Mouse (Mus musculus) MEL (cell line): ENCODE measurements around the gene Creb3l1. TPM values are rescaled to one million over a fixed set of nuclear protein-coding genes. Genes with fewer than 3 reads are reported as not detected.

Experiments used
- DNase-seq: peaks from one replicate; pipeline ENCODE4 v3.0.0; 2011; ENCODE audit warnings: low read depth, low spot score
- H3K27ac ChIP-seq: 2 replicates; pipeline ENCODE4 v1.5.1; 2012; ENCODE audit warnings: low read depth, mild to moderate bottlenecking, control low read depth, low read length, moderate library complexity; ENCODE audit not compliant: control insufficient read depth
- H3K27me3 ChIP-seq, 2 experiments: fragments of 150-350 bp in 1 of 2; sonication (generic) in 1 of 2; 2 replicates each; pipeline ENCODE4 v1.6.1; 2012; ENCODE audit warnings: low read length in 2 of 2, mild to moderate bottlenecking in 2 of 2, improper control_type of control experiment in 1 of 2, moderate library complexity in 1 of 2; ENCODE audit not compliant: insufficient read depth in 2 of 2, control insufficient read depth in 1 of 2
- H3K36me3 ChIP-seq, 2 experiments: 2 replicates each; pipeline ENCODE4 v1.6.1; 2012 to 2014; ENCODE audit warnings: low read length in 2 of 2, improper control_type of control experiment in 1 of 2, inconsistent platforms in 1 of 2, mild to moderate bottlenecking in 1 of 2; ENCODE audit not compliant: insufficient read depth in 2 of 2, control insufficient read depth in 1 of 2
- H3K4me1 ChIP-seq, 2 experiments: fragments of 150-350 bp in 1 of 2; sonication (generic) in 1 of 2; 2 replicates each; pipeline ENCODE4 v1.6.1; 2012; ENCODE audit warnings: low read length in 2 of 2, improper control_type of control experiment in 1 of 2, mild to moderate bottlenecking in 1 of 2; ENCODE audit not compliant: insufficient read depth in 2 of 2, control insufficient read depth in 1 of 2
- H3K4me3 ChIP-seq, 2 experiments: fragments of 150-350 bp in 1 of 2; sonication (generic) in 1 of 2; 2 replicates each; pipeline ENCODE4 v1.5.1; 2012; ENCODE audit warnings: low read depth in 2 of 2, low read length in 2 of 2, mild to moderate bottlenecking in 2 of 2, moderate library complexity in 2 of 2, control low read depth in 1 of 2, improper control_type of control experiment in 1 of 2; ENCODE audit not compliant: control insufficient read depth in 1 of 2, insufficient read depth in 1 of 2
- H3K79me2 ChIP-seq: 2 replicates; pipeline ENCODE4 v1.6.1; 2012; ENCODE audit warnings: mild to moderate bottlenecking, low read length, moderate library complexity; ENCODE audit not compliant: control insufficient read depth, poor library complexity, insufficient read depth
- H3K9ac ChIP-seq: 2 replicates; pipeline ENCODE4 v1.6.1; 2012; ENCODE audit warnings: low read depth, mild to moderate bottlenecking, control low read depth, low read length, moderate library complexity; ENCODE audit not compliant: control insufficient read depth, poor library complexity, severe bottlenecking
- H3K9me3 ChIP-seq: fragments of 150-350 bp; sonication (generic); replicated peaks from 2 replicates; pipeline ENCODE4 v1.6.1; 2012; ENCODE audit warnings: mild to moderate bottlenecking, low read length, improper control_type of control experiment, moderate library complexity; ENCODE audit not compliant: insufficient read depth
- BHLHE40 ChIP-seq: IDR thresholded peaks from 2 replicates; pipeline ENCODE4 v1.6.1; 2012; ENCODE audit warnings: low read depth, mild to moderate bottlenecking, inconsistent platforms, low read length, improper control_type of control experiment, borderline replicate concordance
- CTCF ChIP-seq, 3 experiments: IDR thresholded peaks in 2 of 3; conservative IDR thresholded peaks in 1 of 3; 2 replicates each; pipeline ENCODE4 v1.5.1; 2011 to 2012; ENCODE audit warnings: low read length in 3 of 3, low read depth in 2 of 3, mild to moderate bottlenecking in 2 of 3, improper control_type of control experiment in 1 of 3, inconsistent platforms in 1 of 3, mixed read lengths in 1 of 3, moderate library complexity in 1 of 3; ENCODE audit not compliant: control insufficient read depth in 1 of 3, insufficient read depth in 1 of 3, poor library complexity in 1 of 3, severe bottlenecking in 1 of 3
- E2F4 ChIP-seq: IDR thresholded peaks from 2 replicates; pipeline ENCODE4 v1.6.1; 2011; ENCODE audit warnings: low read depth, low read length, improper control_type of control experiment, borderline replicate concordance
- GATA1 ChIP-seq: IDR thresholded peaks from 2 replicates; pipeline ENCODE4 v1.6.1; 2011; ENCODE audit warnings: low read depth, low read length, improper control_type of control experiment
- JUND ChIP-seq: IDR thresholded peaks from 2 replicates; pipeline ENCODE4 v1.6.1; 2011; ENCODE audit warnings: low read depth, mild to moderate bottlenecking, improper control_type of control experiment, low read length
- KAT2A ChIP-seq: conservative IDR thresholded peaks from 2 replicates; pipeline ENCODE4 v1.6.1; 2012; ENCODE audit warnings: low read depth, low read length, improper control_type of control experiment, inconsistent platforms
- MAX ChIP-seq: IDR thresholded peaks from 2 replicates; pipeline ENCODE4 v1.6.1; 2011; ENCODE audit warnings: low read length, improper control_type of control experiment
- MXI1 ChIP-seq: IDR thresholded peaks from 2 replicates; pipeline ENCODE4 v1.6.1; 2011; ENCODE audit warnings: mild to moderate bottlenecking, low read depth, low read length, improper control_type of control experiment
- NELFE ChIP-seq: IDR thresholded peaks from 2 replicates; pipeline ENCODE4 v1.6.1; 2011; ENCODE audit warnings: low read depth, low read length, improper control_type of control experiment
- POLR2A ChIP-seq, 2 experiments: IDR thresholded peaks; 2 replicates each; pipeline ENCODE4 v1.6.1; 2011 to 2012; ENCODE audit warnings: low read length in 2 of 2, mild to moderate bottlenecking in 2 of 2, control low read depth in 1 of 2, improper control_type of control experiment in 1 of 2, low read depth in 1 of 2, moderate library complexity in 1 of 2; ENCODE audit not compliant: control insufficient read depth in 1 of 2, insufficient read depth in 1 of 2, poor library complexity in 1 of 2
- RAD21 ChIP-seq: IDR thresholded peaks from 2 replicates; pipeline ENCODE4 v1.6.1; 2011; ENCODE audit warnings: mild to moderate bottlenecking, low read depth, low read length, improper control_type of control experiment
- RCOR1 ChIP-seq: IDR thresholded peaks from 2 replicates; pipeline ENCODE4 v1.6.1; 2012; ENCODE audit warnings: low read depth, mild to moderate bottlenecking, inconsistent platforms, low read length, improper control_type of control experiment
- SIN3A ChIP-seq: IDR thresholded peaks from 2 replicates; pipeline ENCODE4 v1.6.1; 2012; ENCODE audit warnings: low read length, improper control_type of control experiment, inconsistent platforms
- TBP ChIP-seq: IDR thresholded peaks from 2 replicates; pipeline ENCODE4 v1.8.0; 2011; ENCODE audit warnings: low read depth, low read length, improper control_type of control experiment
- TCF12 ChIP-seq: IDR thresholded peaks from 2 replicates; pipeline ENCODE4 v1.6.1; 2014; ENCODE audit warnings: low read depth, mild to moderate bottlenecking, inconsistent platforms, low read length, improper control_type of control experiment, moderate library complexity
- ZMIZ1 ChIP-seq: IDR thresholded peaks from 2 replicates; pipeline ENCODE4 v1.6.1; 2012; ENCODE audit warnings: low read depth, mild to moderate bottlenecking, inconsistent platforms, low read length, improper control_type of control experiment, moderate library complexity
- ZNF384 ChIP-seq: IDR thresholded peaks from 2 replicates; pipeline ENCODE4 v1.6.1; 2012; ENCODE audit warnings: low read depth, mild to moderate bottlenecking, inconsistent platforms, low read length, improper control_type of control experiment
- polyA plus RNA-seq, 2 experiments: library from polyadenylated mRNA; stranded (reverse) in 1 of 2; unstranded in 1 of 2; fragments of >175 nt in 1 of 2; fragments of >200 nt in 1 of 2; gene quantifications; 2 replicates each; pipeline versions ENCODE4 v1.2.1 to v1.2.4; 2012; ENCODE audit warnings: low replicate concordance in 2 of 2, low read depth in 1 of 2; ENCODE audit not compliant: insufficient read length in 2 of 2, insufficient read depth in 1 of 2, missing spikeins in 1 of 2
- total RNA-seq: library from RNA; depleted of rRNA; stranded (reverse); fragments of 300-350 nt; gene quantifications from 2 replicates; pipeline ENCODE4 v1.2.3, GENCODE M21; 2012

The Creb3l1 gene
- total and polyA plus RNA-seq, 3 experiments = 0.12 to 9.1 TPM; not detected in 1

GRCm38 (mm10) chr2:91978547-91978946 is 45.8 kb downstream of the Creb3l1 start:
- TF ChIP-seq ZNF384 (peak; percentile 64), TCF12 (no peak)
- Histone ChIP-seq H3K4me3 (no peak overlapping the region), H3K27ac (no peak overlapping the region), H3K9me3 (no peaks in the 10 kb centered on the region), H3K4me1 (peaks cover 7% of the 10 kb centered on the region in 2 experiments), H3K9ac (no peak overlapping the region), H3K79me2 (no peaks in the 10 kb centered on the region), H3K27me3 (no peaks in the 10 kb centered on the region), H3K36me3 (no peaks in the 10 kb centered on the region; a peak in 1 of 4 replicates)
- DNase-seq = peak; percentile 22

DNA sequence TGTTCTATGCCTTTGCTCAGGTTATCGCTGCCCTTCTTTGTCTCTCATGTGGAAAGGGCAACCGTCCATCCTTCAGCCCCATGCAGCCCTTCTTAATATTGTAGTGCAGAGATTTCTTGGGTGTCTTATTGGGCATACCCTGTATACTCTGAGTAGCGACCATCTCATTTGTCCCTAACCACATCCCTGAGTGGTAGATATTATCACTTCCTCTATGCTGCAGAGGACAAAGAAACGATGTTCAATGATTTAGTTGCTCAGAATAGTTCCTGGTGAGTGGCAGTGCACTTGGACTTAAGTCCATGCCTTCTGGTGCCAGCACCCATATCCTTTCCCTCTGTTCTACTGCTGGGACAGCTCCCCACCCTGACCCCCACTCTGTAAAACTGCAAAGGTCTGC is 46.3 kb downstream of the Creb3l1 start:
- Histone ChIP-seq H3K27me3 (no peaks in the 10 kb centered on the region), H3K27ac (no peak overlapping the region), H3K36me3 (no peaks in the 10 kb centered on the region; a peak in 1 of 4 replicates), H3K9me3 (no peaks in the 10 kb centered on the region), H3K4me1 (peaks cover 7% of the 10 kb centered on the region in 2 experiments), H3K9ac (no peak overlapping the region), H3K4me3 (no peak overlapping the region), H3K79me2 (no peaks in the 10 kb centered on the region)
- peak; percentile 25 for DNase-seq
- TF ChIP-seq RCOR1 = peak; percentile 55
- no peak for TF ChIP-seq TBP
- 0 out of 2 replicates have a peak, but pooled peaks have one; percentile 24 for TF ChIP-seq GATA1

DNA sequence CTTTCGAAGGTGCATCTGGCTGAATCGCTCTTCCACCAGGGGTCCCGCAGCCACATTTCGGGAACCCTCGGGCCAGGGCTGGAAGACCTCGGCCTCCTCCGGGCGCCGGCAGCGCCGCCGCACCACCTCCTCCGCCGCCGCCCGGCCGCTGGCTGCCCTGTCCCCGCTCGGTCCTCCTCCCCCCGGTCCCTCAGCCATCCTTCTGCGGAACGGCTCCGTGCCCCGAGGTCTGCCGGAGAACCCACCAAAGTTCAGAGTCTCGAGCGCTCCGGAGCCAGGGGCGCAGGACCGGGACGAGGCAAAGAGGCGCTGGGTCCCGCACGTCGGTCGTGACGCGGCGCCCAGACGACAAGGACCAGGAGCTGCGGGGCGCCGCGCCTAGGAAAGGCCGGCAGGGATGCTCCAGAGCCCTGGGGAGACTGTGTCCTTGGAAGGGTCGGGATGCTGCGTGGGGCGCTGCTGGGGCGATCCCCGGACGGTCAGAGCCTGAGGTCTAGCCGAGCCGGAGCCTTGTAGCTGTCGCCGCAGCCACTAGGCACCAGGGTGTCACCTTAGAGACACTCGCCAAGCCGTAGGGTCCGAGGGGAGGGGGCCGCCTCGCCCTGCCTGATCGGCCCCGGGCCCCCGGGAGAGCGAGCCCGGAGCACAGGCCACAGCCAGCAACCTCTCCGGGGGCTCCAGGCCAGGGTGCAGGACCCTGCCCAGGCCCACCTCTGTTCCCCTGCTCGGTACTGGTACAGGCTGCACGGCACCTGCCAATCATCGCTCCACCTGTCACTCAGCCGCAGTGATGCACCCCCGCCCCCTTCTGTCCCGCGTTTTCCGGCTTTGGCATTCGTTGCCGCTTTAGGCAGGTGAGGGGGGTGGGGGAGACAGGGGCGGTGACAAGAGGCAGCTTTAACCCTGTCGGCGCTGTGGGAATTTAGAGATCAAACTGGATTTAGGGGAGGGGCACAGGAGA is 48.4 kb downstream of the Creb3l1 start, which contains the start of gene Dgkz:
Dgkz (minus strand) TSS at position 284 of the 961 bp plus-strand sequence.
- TF ChIP-seq NELFE (no peak), TCF12 (no peak), E2F4 (no peak), CTCF (IDR thresholded peaks at IDR 0.05 in 2 of 3, conservative IDR thresholded peaks at IDR 0.05 in 1 of 3; ENCODE audit: control insufficient read depth in 1 of 3, insufficient read depth in 1 of 3, low read depth in 2 of 3, low read length in 3 of 3, poor library complexity in 1 of 3, severe bottlenecking in 1 of 3) (no peak), MXI1 (no peak), ZMIZ1 (no peak), RCOR1 (no peak), BHLHE40 (no peak), ZNF384 (no peak), MAX (no peak), TBP (no peak), RAD21 (no peak), POLR2A (IDR thresholded peaks at IDR 0.05; ENCODE audit: control insufficient read depth in 1 of 2, insufficient read depth in 1 of 2, low read depth in 1 of 2, low read length in 2 of 2, poor library complexity in 1 of 2) (no peak), SIN3A (no peak), JUND (no peak), KAT2A (no peak)
- no peak for DNase-seq
- Histone ChIP-seq H3K27me3 (0 out of 4 replicates have a peak, but pooled peaks cover 0 to 1% of the 10 kb centered on the region in 2 experiments), H3K9me3 (no peaks in the 10 kb centered on the region), H3K9ac (no peak within 1 kb of the TSS), H3K27ac (no peak within 1 kb of the TSS), H3K4me3 (no peak within 1 kb of the TSS), H3K4me1 (peaks cover 7% of the 10 kb centered on the region in 2 experiments), H3K36me3 (peaks cover 0 to 7% of the 10 kb centered on the region in 2 experiments; a peak in 2 of 4 replicates), H3K79me2 (no peaks in the 10 kb centered on the region)
